Mouse (Mus musculus): ENCODE results near the gene Cyp39a1. TPM values are rescaled to one million over a fixed set of nuclear protein-coding genes. Genes with fewer than 3 reads are reported as not detected.

The Cyp39a1 gene
- polyA plus RNA-seq, 1 experiment from 2014 or later = 19.6 TPM

GRCm38 (mm10) chr17:43758607-43759259 is 91.5 kb downstream of the Cyp39a1 start:
- H3K4me1 ChIP-seq (ENCODE audit: control insufficient read depth, insufficient read depth, low read length) = no peaks in the 10 kb centered on the region
- whole genome bisulfite sequencing = 46% methylated on average over 15 of the region's 15 CpGs
- no peak overlapping the region for H3K4me2 ChIP-seq (ENCODE audit: low read depth, low read length)
- H3K9ac ChIP-seq (ENCODE audit: low read depth, low read length) = no peak overlapping the region
- no peaks in the 10 kb centered on the region for H3K36me3 ChIP-seq (ENCODE audit: control insufficient read depth, insufficient read depth, low read length)
- no peak overlapping the region for H3K27ac ChIP-seq (replicated peaks; ENCODE audit: low read depth, low read length)
- no peak overlapping the region for H3K4me3 ChIP-seq (ENCODE audit: low read depth, low read length)
- ATAC-seq (ENCODE audit: low read depth) (no peak), DNase-seq (ENCODE audit: low spot score) (peak; percentile 63)
- H3K9me3 ChIP-seq (ENCODE audit: control insufficient read depth, low read length) = no peaks in the 10 kb centered on the region
- no peaks in the 10 kb centered on the region for H3K27me3 ChIP-seq (replicated peaks; ENCODE audit: control insufficient read depth, insufficient read depth, low read length)

- Histone ChIP-seq H3K9me3 (ENCODE audit: control insufficient read depth, low read length) (no peaks in the 10 kb centered on the region), H3K4me2 (ENCODE audit: low read depth, low read length) (no peak overlapping the region), H3K27ac (replicated peaks; ENCODE audit: low read depth, low read length) (no peak overlapping the region), H3K4me1 (ENCODE audit: control insufficient read depth, insufficient read depth, low read length) (no peaks in the 10 kb centered on the region), H3K9ac (ENCODE audit: low read depth, low read length) (no peak overlapping the region), H3K4me3 (ENCODE audit: low read depth, low read length) (no peak overlapping the region), H3K27me3 (replicated peaks; ENCODE audit: control insufficient read depth, insufficient read depth, low read length) (no peaks in the 10 kb centered on the region), H3K36me3 (ENCODE audit: control insufficient read depth, insufficient read depth, low read length) (no peaks in the 10 kb centered on the region)
- peak; percentile 84 for DNase-seq (ENCODE audit: low spot score)
- WGBS = 42% methylated on average over 4 of the region's 4 CpGs
- ATAC-seq (ENCODE audit: low read depth) = peak; percentile 53; the same call in 1 of the 2 replicates
These were observed 117.3 kb downstream of the Cyp39a1 start for GRCm38 (mm10) chr17:43784531-43784930.

DNA sequence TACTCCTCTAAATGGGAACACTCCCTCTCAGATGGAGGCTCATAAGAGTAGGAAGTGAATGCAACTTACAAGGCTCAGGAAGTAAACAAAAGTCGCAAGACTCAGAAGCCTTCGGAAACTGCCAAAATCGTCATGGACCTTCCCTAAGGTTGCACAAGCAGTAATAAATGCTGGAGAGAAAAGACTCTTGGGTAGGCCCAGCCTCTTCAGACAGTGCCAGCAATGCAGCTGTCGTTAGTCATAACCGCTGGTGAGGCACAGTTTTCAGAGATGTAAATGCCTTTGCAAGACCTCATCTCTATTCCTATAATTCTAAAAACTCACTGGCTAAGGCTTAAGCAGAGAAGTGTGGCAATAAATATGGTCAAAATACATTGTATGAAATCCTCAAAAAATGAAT is 121.0 kb downstream of the Cyp39a1 start:
- Histone ChIP-seq H3K27ac (replicated peaks; ENCODE audit: low read depth, low read length) (no peak overlapping the region), H3K4me2 (ENCODE audit: low read depth, low read length) (no peak overlapping the region), H3K27me3 (replicated peaks; ENCODE audit: control insufficient read depth, insufficient read depth, low read length) (no peaks in the 10 kb centered on the region), H3K9ac (ENCODE audit: low read depth, low read length) (no peak overlapping the region), H3K4me1 (ENCODE audit: control insufficient read depth, insufficient read depth, low read length) (no peaks in the 10 kb centered on the region), H3K4me3 (ENCODE audit: low read depth, low read length) (no peak overlapping the region), H3K9me3 (ENCODE audit: control insufficient read depth, low read length) (no peaks in the 10 kb centered on the region), H3K36me3 (ENCODE audit: control insufficient read depth, insufficient read depth, low read length) (no peaks in the 10 kb centered on the region)
- ATAC-seq (ENCODE audit: low read depth) (no peak), DNase-seq (ENCODE audit: low spot score) (no peak)
- WGBS = 95% methylated on average over 5 of the region's 5 CpGs

- Histone ChIP-seq H3K9ac (ENCODE audit: low read depth, low read length) (no peak overlapping the region), H3K4me2 (ENCODE audit: low read depth, low read length) (no peak overlapping the region), H3K36me3 (ENCODE audit: control insufficient read depth, insufficient read depth, low read length) (no peaks in the 10 kb centered on the region), H3K4me3 (ENCODE audit: low read depth, low read length) (no peak overlapping the region), H3K9me3 (ENCODE audit: control insufficient read depth, low read length) (no peaks in the 10 kb centered on the region), H3K4me1 (ENCODE audit: control insufficient read depth, insufficient read depth, low read length) (no peaks in the 10 kb centered on the region), H3K27me3 (replicated peaks; ENCODE audit: control insufficient read depth, insufficient read depth, low read length) (no peaks in the 10 kb centered on the region), H3K27ac (replicated peaks; ENCODE audit: low read depth, low read length) (no peak overlapping the region)
- DNase-seq (ENCODE audit: low spot score) (no peak), ATAC-seq (ENCODE audit: low read depth) (no peak)
These were observed 122.2 kb downstream of the Cyp39a1 start for GRCm38 (mm10) chr17:43789376-43789775.

DNA sequence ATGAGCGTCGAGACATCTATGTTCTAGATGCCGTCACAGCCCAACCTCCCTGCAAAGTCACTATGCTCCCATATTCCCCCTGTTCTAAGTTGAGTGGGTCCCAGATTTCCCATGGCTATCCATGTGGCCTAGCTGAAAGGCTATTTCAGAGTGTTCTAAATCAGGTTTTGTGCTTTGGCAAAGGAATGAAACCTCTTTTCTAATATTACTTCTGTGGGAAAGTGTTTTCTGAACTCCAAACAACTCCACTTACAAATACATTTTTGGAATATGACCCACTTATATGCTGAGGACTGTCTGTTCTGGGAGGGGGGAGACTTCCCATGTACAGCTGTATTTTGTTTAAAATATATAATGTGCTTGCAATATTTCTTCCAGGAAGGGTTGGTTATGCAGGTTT is 124.5 kb downstream of the Cyp39a1 start:
- no peak overlapping the region for H3K27ac ChIP-seq (replicated peaks; ENCODE audit: low read depth, low read length)
- WGBS = 90% methylated on average over 3 of the region's 3 CpGs
- H3K4me3 ChIP-seq (ENCODE audit: low read depth, low read length) = no peak overlapping the region
- no peaks in the 10 kb centered on the region for H3K9me3 ChIP-seq (ENCODE audit: control insufficient read depth, low read length)
- DNase-seq (ENCODE audit: low spot score) = no peak
- no peak overlapping the region for H3K4me2 ChIP-seq (ENCODE audit: low read depth, low read length)
- H3K9ac ChIP-seq (ENCODE audit: low read depth, low read length) = no peak overlapping the region
- no peaks in the 10 kb centered on the region for H3K4me1 ChIP-seq (ENCODE audit: control insufficient read depth, insufficient read depth, low read length)
- H3K36me3 ChIP-seq (ENCODE audit: control insufficient read depth, insufficient read depth, low read length) = no peaks in the 10 kb centered on the region
- no peaks in the 10 kb centered on the region for H3K27me3 ChIP-seq (replicated peaks; ENCODE audit: control insufficient read depth, insufficient read depth, low read length)
- no peak for ATAC-seq (ENCODE audit: low read depth)

GRCm38 (mm10) chr17:43794731-43795280 is 127.6 kb downstream of the Cyp39a1 start:
- ATAC-seq (ENCODE audit: low read depth) = no peak
- peak; percentile 20 for DNase-seq (ENCODE audit: low spot score)
- no peaks in the 10 kb centered on the region for H3K27me3 ChIP-seq (replicated peaks; ENCODE audit: control insufficient read depth, insufficient read depth, low read length)
- no peak overlapping the region for H3K4me3 ChIP-seq (ENCODE audit: low read depth, low read length)
- H3K4me2 ChIP-seq (ENCODE audit: low read depth, low read length) = no peak overlapping the region
- H3K9me3 ChIP-seq (ENCODE audit: control insufficient read depth, low read length) = no peaks in the 10 kb centered on the region
- WGBS = 67% methylated on average over 1 of the region's 1 CpGs
- H3K36me3 ChIP-seq (ENCODE audit: control insufficient read depth, insufficient read depth, low read length) = no peaks in the 10 kb centered on the region
- no peaks in the 10 kb centered on the region for H3K4me1 ChIP-seq (ENCODE audit: control insufficient read depth, insufficient read depth, low read length)
- no peak overlapping the region for H3K27ac ChIP-seq (replicated peaks; ENCODE audit: low read depth, low read length)
- no peak overlapping the region for H3K9ac ChIP-seq (ENCODE audit: low read depth, low read length)

Other genes with a start within 250 kb of the Cyp39a1 start
- gene Mep1a, start 164.6 kb upstream of the Cyp39a1 start, polyA plus RNA-seq (2014; fragmentation: Nextera tagmentation; extraction: Ambion mirVana) = 0.38 and 0.45 TPM in 2 replicates
- 0.60 TPM in 1 of 2 replicates, not detected in the other for gene Ankrd66, start 123.8 kb upstream of the Cyp39a1 start, polyA plus RNA-seq (2014; fragmentation: Nextera tagmentation; extraction: Ambion mirVana)
- 16.1 and 17.5 TPM in 2 replicates for gene Pla2g7, start 99.3 kb upstream of the Cyp39a1 start, polyA plus RNA-seq (2014; fragmentation: Nextera tagmentation; extraction: Ambion mirVana)
- gene Tdrd6, start 37.1 kb upstream of the Cyp39a1 start, polyA plus RNA-seq (2014; fragmentation: Nextera tagmentation; extraction: Ambion mirVana) = 0.04 TPM in 1 of 2 replicates, not detected in the other
- 14.8 and 18.1 TPM in 2 replicates for gene Slc25a27, start 211 bp upstream of the Cyp39a1 start, polyA plus RNA-seq (2014; fragmentation: Nextera tagmentation; extraction: Ambion mirVana)
- 6.3 and 8.4 TPM in 2 replicates for gene Rcan2, start 133.9 kb downstream of the Cyp39a1 start, polyA plus RNA-seq (2014; fragmentation: Nextera tagmentation; extraction: Ambion mirVana)